Mouse (Mus musculus) myocyte (in vitro differentiated cells): Measurements from ENCODE around the gene Mfge8.

Source experiments
- CEBPB ChIP-seq: IDR thresholded peaks from 2 replicates; pipeline ENCODE4 v1.6.1; 2011; ENCODE audit warnings: mild to moderate bottlenecking, moderate library complexity; ENCODE audit not compliant: poor library complexity, insufficient read depth, severe bottlenecking
- E2F4 ChIP-seq: IDR thresholded peaks from one replicate; pipeline ENCODE4 v1.6.1; 2011; ENCODE audit warnings: mild to moderate bottlenecking, control low read depth, moderate library complexity; ENCODE audit not compliant: insufficient read depth
- MAX ChIP-seq: IDR thresholded peaks from one replicate; pipeline ENCODE4 v1.6.1; 2011; ENCODE audit warnings: low read depth, mild to moderate bottlenecking, control low read depth
- MYOD1 ChIP-seq, 3 experiments: IDR thresholded peaks; one replicate each; pipeline ENCODE4 v1.6.1; 2011; ENCODE audit warnings: control low read depth in 2 of 3, low read depth in 2 of 3, mild to moderate bottlenecking in 2 of 3, moderate library complexity in 1 of 3; ENCODE audit not compliant: insufficient read length in 2 of 3, control insufficient read depth in 1 of 3
- MYOG ChIP-seq, 3 experiments: IDR thresholded peaks; one replicate each; pipeline ENCODE4 v1.6.1; 2011; ENCODE audit warnings: control low read depth in 2 of 3, low read depth in 2 of 3, mild to moderate bottlenecking in 2 of 3; ENCODE audit not compliant: insufficient read length in 2 of 3, control insufficient read depth in 1 of 3, insufficient read depth in 1 of 3
- POLR2A ChIP-seq: IDR thresholded peaks from one replicate; pipeline ENCODE4 v1.6.1; 2011; ENCODE audit warnings: low read depth, mild to moderate bottlenecking, control low read depth, moderate library complexity; ENCODE audit not compliant: insufficient read length
- USF1 ChIP-seq: IDR thresholded peaks from one replicate; pipeline ENCODE4 v1.6.1; 2011; ENCODE audit warnings: low read depth, mild to moderate bottlenecking, control low read depth, moderate library complexity

DNA sequence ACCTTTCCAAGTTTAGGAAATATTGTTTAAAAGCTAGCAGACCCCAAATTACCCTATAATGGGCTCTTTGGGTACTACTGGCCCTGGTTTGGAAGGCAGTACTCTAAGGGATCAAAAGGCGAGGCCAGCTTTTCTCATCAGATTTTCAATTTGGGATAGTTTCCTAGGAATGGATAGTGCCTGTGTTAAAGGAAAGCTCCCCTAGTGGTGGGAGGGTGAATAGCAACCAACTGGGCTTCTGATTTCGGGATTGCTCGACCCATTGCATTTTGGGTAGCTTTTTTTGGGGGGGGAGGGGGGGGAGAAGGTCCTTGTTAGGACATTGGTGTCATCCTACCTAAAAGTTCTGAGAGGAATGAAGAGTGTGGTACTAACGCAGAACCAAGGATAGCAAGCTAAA, 59.7 kb downstream of the Mfge8 start:
- TF ChIP-seq POLR2A, result no peak
- TF ChIP-seq USF1, result no peak
- TF ChIP-seq MAX, result no peak
- no peak for TF ChIP-seq MYOG (IDR thresholded peaks at IDR 0.05; ENCODE audit: control insufficient read depth in 1 of 3, insufficient read depth in 1 of 3, insufficient read length in 2 of 3, low read depth in 2 of 3)
- TF ChIP-seq E2F4, result no peak
- no peak for TF ChIP-seq MYOD1 (IDR thresholded peaks at IDR 0.05; ENCODE audit: control insufficient read depth in 1 of 3, insufficient read length in 2 of 3, low read depth in 2 of 3)
- no peak for TF ChIP-seq CEBPB
